Mouse (Mus musculus) stomach, embryonic 16.5 days (tissue): ENCODE results near the gene Opa1. TPM values are rescaled to one million over a fixed set of nuclear protein-coding genes. Genes with fewer than 3 reads are reported as not detected.

ENCODE experiments used
- ATAC-seq: fragments of 200-750 bp; cut with Nextera tagmentation; 2 replicates; pipeline ENCODE4 v1.8.0; 2017; ENCODE audit warnings: moderate number of reproducible peaks, moderate TSS enrichment; ENCODE audit not compliant: insufficient read depth, low FRiP score
- H3K27ac ChIP-seq: fragments of 300-500 bp; sonication (generic); 2 replicates; pipeline ENCODE4 v1.5.1; 2014; ENCODE audit warnings: low read length
- H3K27me3 ChIP-seq: fragments of 300-500 bp; sonication (generic); 2 replicates; pipeline ENCODE4 v1.6.1; 2014; ENCODE audit warnings: low read length, control low read depth, mixed read lengths; ENCODE audit not compliant: control insufficient read depth, insufficient read depth
- H3K36me3 ChIP-seq: fragments of 300-500 bp; sonication (generic); 2 replicates; pipeline ENCODE4 v1.6.1; 2014; ENCODE audit warnings: low read length; ENCODE audit not compliant: control insufficient read depth, insufficient read depth
- H3K4me1 ChIP-seq: fragments of 300-500 bp; sonication (generic); 2 replicates; pipeline ENCODE4 v1.6.1; 2014; ENCODE audit warnings: low read length, control low read depth, mixed read lengths; ENCODE audit not compliant: control insufficient read depth, insufficient read depth
- H3K4me2 ChIP-seq: fragments of 300-500 bp; sonication (generic); 2 replicates; pipeline ENCODE4 v1.6.1; 2014; ENCODE audit warnings: low read depth, low read length, mixed read lengths
- H3K4me3 ChIP-seq: fragments of 300-500 bp; sonication (generic); replicated peaks from 2 replicates; pipeline ENCODE4 v1.5.1; 2014; ENCODE audit warnings: mild to moderate bottlenecking, low read length
- H3K9ac ChIP-seq: fragments of 300-500 bp; sonication (generic); 2 replicates; pipeline ENCODE4 v1.6.1; 2014; ENCODE audit warnings: low read length
- H3K9me3 ChIP-seq: fragments of 300-500 bp; sonication (generic); replicated peaks from 2 replicates; pipeline ENCODE4 v1.6.1; 2016; ENCODE audit warnings: low read length, control low read depth; ENCODE audit not compliant: control insufficient read depth
- WGBS: fragments of 180-500 bp; shearing (Covaris S2); extraction: QIAGEN DNeasy Blood & Tissue Kit; methylation state at CpG from one replicate; pipeline ENCODE4 v1.1.7; 2014; 5-methylcytosine and 5-hydroxymethylcytosine counted together
- polyA plus RNA-seq: library from polyadenylated mRNA; unstranded; fragments of >200 nt; fragmentation: Nextera tagmentation; extraction: Ambion mirVana; gene quantifications from 2 replicates; pipeline ENCODE4 v1.2.1, GENCODE M21; 2015

The Opa1 gene
- polyA plus RNA-seq, 1 experiment from 2014 or later: 33.7 TPM

GRCm38 (mm10) chr16:29560869-29561268, 18.3 kb upstream of the Opa1 start:
- ATAC-seq: no peak
- Histone ChIP-seq H3K9me3 (no peaks in the 10 kb centered on the region), H3K27me3 (no peaks in the 10 kb centered on the region), H3K27ac (no peak overlapping the region), H3K4me3 (no peak overlapping the region), H3K4me2 (peak overlapping the region; percentile 39), H3K4me1 (no peaks in the 10 kb centered on the region), H3K9ac (no peak overlapping the region), H3K36me3 (no peaks in the 10 kb centered on the region)
- WGBS: 5% methylated on average over 7 of the region's 7 CpGs

- H3K9ac ChIP-seq: no peak overlapping the region
- H3K4me2 ChIP-seq: no peak overlapping the region
- ATAC-seq: no peak
- H3K4me3 ChIP-seq: no peak overlapping the region
- no peaks in the 10 kb centered on the region for H3K36me3 ChIP-seq
- H3K9me3 ChIP-seq: no peaks in the 10 kb centered on the region
- 54% methylated on average over 4 of the region's 4 CpGs for WGBS
- no peaks in the 10 kb centered on the region for H3K27me3 ChIP-seq
- H3K4me1 ChIP-seq: no peaks in the 10 kb centered on the region
- no peak overlapping the region for H3K27ac ChIP-seq
Observed at GRCm38 (mm10) chr16:29574013-29574412, 5.1 kb upstream of the Opa1 start.

GRCm38 (mm10) chr16:29575620-29576019, 3.5 kb upstream of the Opa1 start:
- Histone ChIP-seq H3K27ac (no peak overlapping the region), H3K4me3 (no peak overlapping the region), H3K27me3 (no peaks in the 10 kb centered on the region), H3K36me3 (no peaks in the 10 kb centered on the region), H3K4me2 (no peak overlapping the region), H3K9ac (no peak overlapping the region), H3K4me1 (peaks cover 4% of the 10 kb centered on the region), H3K9me3 (no peaks in the 10 kb centered on the region)
- ATAC-seq: no peak
- 10% methylated on average over 5 of the region's 5 CpGs for WGBS

- Histone ChIP-seq H3K9ac (peak overlapping the region; percentile 91), H3K4me1 (peaks cover 4% of the 10 kb centered on the region), H3K27me3 (no peaks in the 10 kb centered on the region), H3K27ac (no peak overlapping the region), H3K9me3 (no peaks in the 10 kb centered on the region), H3K4me3 (peak overlapping the region; percentile 87), H3K36me3 (no peaks in the 10 kb centered on the region), H3K4me2 (peak overlapping the region; percentile 93)
- WGBS: 6% methylated on average over 12 of the region's 12 CpGs
- no peak for ATAC-seq
Observed at GRCm38 (mm10) chr16:29579787-29580176, 648 bp downstream of the Opa1 start.

GRCm38 (mm10) chr16:29592171-29592570, 13.0 kb downstream of the Opa1 start:
- H3K4me1 ChIP-seq: no peaks in the 10 kb centered on the region
- no peak overlapping the region for H3K27ac ChIP-seq
- 83% methylated on average over 7 of the region's 7 CpGs for WGBS
- ATAC-seq: no peak
- peaks cover 6% of the 10 kb centered on the region; the same call in 1 of the 2 replicates for H3K36me3 ChIP-seq
- no peaks in the 10 kb centered on the region for H3K27me3 ChIP-seq
- H3K9ac ChIP-seq: no peak overlapping the region
- no peaks in the 10 kb centered on the region for H3K9me3 ChIP-seq
- no peak overlapping the region for H3K4me2 ChIP-seq
- H3K4me3 ChIP-seq: no peak overlapping the region

GRCm38 (mm10) chr16:29597122-29597521, 18.0 kb downstream of the Opa1 start:
- WGBS: 85% methylated on average over 4 of the region's 4 CpGs
- no peak overlapping the region for H3K4me2 ChIP-seq
- no peak overlapping the region for H3K27ac ChIP-seq
- H3K36me3 ChIP-seq: peaks cover 9% of the 10 kb centered on the region; the same call in 1 of the 2 replicates
- H3K9ac ChIP-seq: no peak overlapping the region
- no peak overlapping the region for H3K4me3 ChIP-seq
- no peak for ATAC-seq
- no peaks in the 10 kb centered on the region for H3K27me3 ChIP-seq
- no peaks in the 10 kb centered on the region for H3K4me1 ChIP-seq
- no peaks in the 10 kb centered on the region for H3K9me3 ChIP-seq

GRCm38 (mm10) chr16:29605546-29605945, 26.4 kb downstream of the Opa1 start:
- 90% methylated on average over 8 of the region's 8 CpGs for WGBS
- H3K27ac ChIP-seq: no peak overlapping the region
- no peaks in the 10 kb centered on the region for H3K9me3 ChIP-seq
- no peaks in the 10 kb centered on the region for H3K4me1 ChIP-seq
- no peak for ATAC-seq
- no peak overlapping the region for H3K4me2 ChIP-seq
- no peak overlapping the region for H3K9ac ChIP-seq
- peaks cover 24% of the 10 kb centered on the region; the same call in 1 of the 2 replicates for H3K36me3 ChIP-seq
- H3K4me3 ChIP-seq: no peak overlapping the region
- no peaks in the 10 kb centered on the region for H3K27me3 ChIP-seq

GRCm38 (mm10) chr16:29607131-29607530, 28.0 kb downstream of the Opa1 start:
- 79% methylated on average over 7 of the region's 7 CpGs for WGBS
- H3K27me3 ChIP-seq: no peaks in the 10 kb centered on the region
- H3K9ac ChIP-seq: no peak overlapping the region
- no peak for ATAC-seq
- no peaks in the 10 kb centered on the region for H3K4me1 ChIP-seq
- H3K36me3 ChIP-seq: peaks cover 28% of the 10 kb centered on the region; the same call in 1 of the 2 replicates
- H3K4me2 ChIP-seq: no peak overlapping the region
- no peak overlapping the region for H3K4me3 ChIP-seq
- no peak overlapping the region for H3K27ac ChIP-seq
- H3K9me3 ChIP-seq: no peaks in the 10 kb centered on the region

- H3K4me2 ChIP-seq: no peak overlapping the region
- no peak overlapping the region for H3K9ac ChIP-seq
- peaks cover 30% of the 10 kb centered on the region; the same call in 1 of the 2 replicates for H3K36me3 ChIP-seq
- ATAC-seq: 0 out of 2 replicates have a peak, but pooled peaks have one; percentile 29
- no peaks in the 10 kb centered on the region for H3K27me3 ChIP-seq
- no peak overlapping the region for H3K4me3 ChIP-seq
- 67% methylated on average over 9 of the region's 9 CpGs for WGBS
- no peaks in the 10 kb centered on the region for H3K9me3 ChIP-seq
- H3K4me1 ChIP-seq: no peaks in the 10 kb centered on the region
- H3K27ac ChIP-seq: no peak overlapping the region
Observed at GRCm38 (mm10) chr16:29614762-29615161, 35.6 kb downstream of the Opa1 start.

- no peak overlapping the region for H3K4me2 ChIP-seq
- no peaks in the 10 kb centered on the region for H3K4me1 ChIP-seq
- peaks cover 14% of the 10 kb centered on the region for H3K36me3 ChIP-seq
- H3K4me3 ChIP-seq: no peak overlapping the region
- 70% methylated on average over 1 of the region's 1 CpGs for WGBS
- H3K27ac ChIP-seq: no peak overlapping the region
- no peak overlapping the region for H3K9ac ChIP-seq
- ATAC-seq: no peak
- no peaks in the 10 kb centered on the region for H3K9me3 ChIP-seq
- no peaks in the 10 kb centered on the region for H3K27me3 ChIP-seq
Observed at GRCm38 (mm10) chr16:29629053-29629452, 49.9 kb downstream of the Opa1 start.
